Mouse (Mus musculus): ENCODE results near the gene Kif2c. TPM values are rescaled to one million over a fixed set of nuclear protein-coding genes. Genes with fewer than 3 reads are reported as not detected.

Gene Kif2c
- polyA plus RNA-seq, 1 experiment from 2014 or later, result 53.4 TPM

- Histone ChIP-seq H3K27me3 (replicated peaks; ENCODE audit: control insufficient read depth, insufficient read depth, low read length) (no peaks in the 10 kb centered on the region), H3K9ac (ENCODE audit: low read length) (no peak overlapping the region), H3K36me3 (ENCODE audit: control insufficient read depth, insufficient read depth, low read length) (peaks cover 55% of the 10 kb centered on the region), H3K4me1 (replicated peaks; ENCODE audit: control insufficient read depth, insufficient read depth, low read length) (no peaks in the 10 kb centered on the region), H3K4me2 (ENCODE audit: low read length) (no peak overlapping the region), H3K4me3 (ENCODE audit: low read depth, low read length) (no peak overlapping the region), H3K9me3 (ENCODE audit: control insufficient read depth, low read length) (no peaks in the 10 kb centered on the region), H3K27ac (ENCODE audit: low read depth) (no peak overlapping the region)
- WGBS, result 80% methylated on average over 1 of the region's 1 CpGs
- ATAC-seq (replicated peaks; ENCODE audit: low FRiP score, low TSS enrichment, low read depth) (no peak), DNase-seq (ENCODE audit: low spot score) (no peak)
Observed at GRCm38 (mm10) chr4:117113237-117113636, 69.2 kb downstream of the Kif2c start.

GRCm38 (mm10) chr4:117110985-117111384 is 71.5 kb downstream of the Kif2c start:
- ATAC-seq (replicated peaks; ENCODE audit: low FRiP score, low TSS enrichment, low read depth) (no peak), DNase-seq (ENCODE audit: low spot score) (no peak)
- H3K27ac ChIP-seq (ENCODE audit: low read depth), result no peak overlapping the region
- no peak overlapping the region for H3K4me3 ChIP-seq (ENCODE audit: low read depth, low read length)
- H3K4me1 ChIP-seq (replicated peaks; ENCODE audit: control insufficient read depth, insufficient read depth, low read length), result no peaks in the 10 kb centered on the region
- WGBS, result 89% methylated on average over 11 of the region's 11 CpGs
- H3K36me3 ChIP-seq (ENCODE audit: control insufficient read depth, insufficient read depth, low read length), result peaks cover 64% of the 10 kb centered on the region
- no peak overlapping the region for H3K4me2 ChIP-seq (ENCODE audit: low read length)
- H3K27me3 ChIP-seq (replicated peaks; ENCODE audit: control insufficient read depth, insufficient read depth, low read length), result no peaks in the 10 kb centered on the region
- no peaks in the 10 kb centered on the region for H3K9me3 ChIP-seq (ENCODE audit: control insufficient read depth, low read length)
- H3K9ac ChIP-seq (ENCODE audit: low read length), result no peak overlapping the region

- H3K4me2 ChIP-seq (ENCODE audit: low read length), result no peak overlapping the region
- H3K36me3 ChIP-seq (ENCODE audit: control insufficient read depth, insufficient read depth, low read length), result peaks cover 64% of the 10 kb centered on the region
- no peak overlapping the region for H3K9ac ChIP-seq (ENCODE audit: low read length)
- WGBS, result 85% methylated on average over 13 of the region's 13 CpGs
- DNase-seq (ENCODE audit: low spot score) (no peak), ATAC-seq (replicated peaks; ENCODE audit: low FRiP score, low TSS enrichment, low read depth) (no peak)
- no peaks in the 10 kb centered on the region for H3K27me3 ChIP-seq (replicated peaks; ENCODE audit: control insufficient read depth, insufficient read depth, low read length)
- no peaks in the 10 kb centered on the region for H3K4me1 ChIP-seq (replicated peaks; ENCODE audit: control insufficient read depth, insufficient read depth, low read length)
- no peaks in the 10 kb centered on the region for H3K9me3 ChIP-seq (ENCODE audit: control insufficient read depth, low read length)
- no peak overlapping the region for H3K4me3 ChIP-seq (ENCODE audit: low read depth, low read length)
- H3K27ac ChIP-seq (ENCODE audit: low read depth), result no peak overlapping the region
Observed at GRCm38 (mm10) chr4:117110249-117110648, 72.2 kb downstream of the Kif2c start.

Small RNAs within 50 kb of the gene (microRNA-seq; reads per million reads assigned to microRNA genes)
- gene Gm22398, result not detected

Other genes starting within 250 kb of the Kif2c start
- gene Urod, start 188.2 kb downstream of the Kif2c start, polyA plus RNA-seq (2014; fragmentation: Nextera tagmentation; extraction: Ambion mirVana), result 64.8 and 75.7 TPM in 2 replicates
- 7.2 and 9.4 TPM in 2 replicates for gene Hectd3, start 187.3 kb downstream of the Kif2c start, polyA plus RNA-seq (2014; fragmentation: Nextera tagmentation; extraction: Ambion mirVana)
- gene Eif2b3, start 163.2 kb downstream of the Kif2c start, polyA plus RNA-seq (2014; fragmentation: Nextera tagmentation; extraction: Ambion mirVana), result 41.2 and 48.0 TPM in 2 replicates
- 8.2 and 8.4 TPM in 2 replicates for gene Ptch2, start 86.6 kb downstream of the Kif2c start, polyA plus RNA-seq (2014; fragmentation: Nextera tagmentation; extraction: Ambion mirVana)
- gene Btbd19, start 56.9 kb downstream of the Kif2c start, polyA plus RNA-seq (2014; fragmentation: Nextera tagmentation; extraction: Ambion mirVana), result 6.6 and 7.2 TPM in 2 replicates
- gene Tctex1d4, start 55.8 kb downstream of the Kif2c start, polyA plus RNA-seq (2014; fragmentation: Nextera tagmentation; extraction: Ambion mirVana), result not detected in 2 replicates
- 3.1 and 3.7 TPM in 2 replicates for gene Plk3, start 48.7 kb downstream of the Kif2c start, polyA plus RNA-seq (2014; fragmentation: Nextera tagmentation; extraction: Ambion mirVana)
- 1,373 and 1,522 TPM in 2 replicates for gene Rps8, start 26.4 kb downstream of the Kif2c start, polyA plus RNA-seq (2014; fragmentation: Nextera tagmentation; extraction: Ambion mirVana)
- gene Tmem53, start 69.3 kb upstream of the Kif2c start, polyA plus RNA-seq (2014; fragmentation: Nextera tagmentation; extraction: Ambion mirVana), result 8.3 and 10.3 TPM in 2 replicates
- 0.14 and 0.24 TPM in 2 replicates for gene Armh1, start 69.5 kb upstream of the Kif2c start, polyA plus RNA-seq (2014; fragmentation: Nextera tagmentation; extraction: Ambion mirVana)

Data from intestine, embryonic 14.5 days (tissue).